Mouse (Mus musculus) G1E (cell line): Measurements from ENCODE around the gene Entpd7. TPM values are rescaled to one million over a fixed set of nuclear protein-coding genes. Genes with fewer than 3 reads are reported as not detected.

ENCODE experiments used
- ATAC-seq: 2 replicates; pipeline ENCODE4 v1.8.0; 2016; ENCODE audit warnings: mild to moderate bottlenecking; ENCODE audit not compliant: insufficient number of reproducible peaks, poor library complexity, low FRiP score, severe bottlenecking; ENCODE audit errors: extremely low read depth
- DNase-seq: peaks from one replicate; pipeline ENCODE4 v3.0.0; 2012; ENCODE audit warnings: low spot score
- H3K27me3 ChIP-seq: 2 replicates; pipeline ENCODE4 v1.6.1; 2012; ENCODE audit warnings: mild to moderate bottlenecking, low read length, inconsistent platforms; ENCODE audit not compliant: insufficient read depth
- H3K36me3 ChIP-seq: replicated peaks from 2 replicates; pipeline ENCODE3; 2012; ENCODE audit warnings: mild to moderate bottlenecking, inconsistent platforms
- H3K4me1 ChIP-seq: 2 replicates; pipeline ENCODE4 v1.6.1; 2012; ENCODE audit warnings: low read depth, low read length, inconsistent platforms, mixed read lengths; ENCODE audit not compliant: insufficient read depth
- H3K4me3 ChIP-seq: 2 replicates; pipeline ENCODE4 v1.5.1; 2012; ENCODE audit warnings: low read depth, mild to moderate bottlenecking, inconsistent platforms, low read length, moderate library complexity, mixed read lengths
- H3K9me3 ChIP-seq: replicated peaks from 2 replicates; pipeline ENCODE4 v1.6.1; 2012; ENCODE audit warnings: inconsistent platforms
- CTCF ChIP-seq: IDR thresholded peaks from 2 replicates; pipeline ENCODE4 v1.5.1; 2012; ENCODE audit warnings: low read depth, low read length, inconsistent platforms, mixed read lengths
- GATA1 ChIP-seq: IDR thresholded peaks from 2 replicates; pipeline ENCODE4 v1.6.1; 2012; ENCODE audit warnings: borderline replicate concordance, low read length, inconsistent platforms, mixed read lengths
- GATA2 ChIP-seq: IDR thresholded peaks from 2 replicates; pipeline ENCODE4 v1.6.1; 2012; ENCODE audit warnings: low read depth, low read length, inconsistent platforms, borderline replicate concordance
- POLR2AphosphoS5 ChIP-seq: IDR thresholded peaks from 2 replicates; pipeline ENCODE4 v1.6.1; 2012; ENCODE audit warnings: low read depth, low read length, inconsistent platforms; ENCODE audit not compliant: insufficient replicate concordance
- TAL1 ChIP-seq: conservative IDR thresholded peaks from 2 replicates; pipeline ENCODE4 v1.6.1; 2012; ENCODE audit warnings: low read depth, low read length, inconsistent platforms, mixed read lengths
- polyA plus RNA-seq: library from polyadenylated mRNA; stranded (reverse); fragments of >175 nt; gene quantifications from 2 replicates; pipeline ENCODE4 v1.2.3, GENCODE M21; 2012
- total RNA-seq, 2 experiments: library from RNA; stranded (forward) in 1 of 2; stranded (reverse) in 1 of 2; fragments of 200-1000 nt in 1 of 2; fragments of >200 nt in 1 of 2; fragmentation: Nextera tagmentation in 1 of 2; gene quantifications; 2 replicates each; pipeline ENCODE4 v1.2.3; 2014 to 2017

Entpd7 gene
- total and polyA plus RNA-seq, 3 experiments = 2.2 to 21.1 (median 6.6) TPM

DNA sequence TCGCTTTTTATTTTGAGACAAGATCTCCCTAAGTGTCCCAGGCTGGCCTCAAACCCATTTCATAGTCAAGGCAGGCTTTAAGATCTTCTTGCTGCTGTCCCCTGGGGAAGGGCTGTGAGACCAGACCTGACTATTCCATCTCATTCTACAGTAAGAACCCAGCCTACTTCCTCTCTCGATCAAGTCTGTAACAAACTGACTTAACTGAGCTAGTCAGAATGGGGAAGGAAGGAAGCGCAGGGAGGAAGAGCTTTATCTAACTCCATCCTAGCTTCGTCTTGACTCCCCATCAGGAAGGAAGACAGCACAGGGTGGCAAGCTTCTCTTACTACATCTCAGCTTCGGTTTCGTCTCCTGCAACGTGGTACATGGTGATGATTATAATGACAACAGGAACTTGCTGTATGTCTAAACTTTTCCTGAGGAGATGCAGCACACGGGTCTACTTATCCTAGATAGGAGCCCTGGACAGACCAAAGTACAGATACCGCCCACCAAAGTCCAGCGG, 9.9 kb upstream of the Entpd7 start:
- no peak for DNase-seq
- no peak for TF ChIP-seq GATA1
- Histone ChIP-seq H3K4me3 (no peak overlapping the region), H3K36me3 (no peaks in the 10 kb centered on the region), H3K27me3 (peaks cover 13% of the 10 kb centered on the region; the same call in 1 of the 2 replicates), H3K4me1 (peaks cover 30% of the 10 kb centered on the region), H3K9me3 (no peaks in the 10 kb centered on the region)
- ATAC-seq = no peak

DNA sequence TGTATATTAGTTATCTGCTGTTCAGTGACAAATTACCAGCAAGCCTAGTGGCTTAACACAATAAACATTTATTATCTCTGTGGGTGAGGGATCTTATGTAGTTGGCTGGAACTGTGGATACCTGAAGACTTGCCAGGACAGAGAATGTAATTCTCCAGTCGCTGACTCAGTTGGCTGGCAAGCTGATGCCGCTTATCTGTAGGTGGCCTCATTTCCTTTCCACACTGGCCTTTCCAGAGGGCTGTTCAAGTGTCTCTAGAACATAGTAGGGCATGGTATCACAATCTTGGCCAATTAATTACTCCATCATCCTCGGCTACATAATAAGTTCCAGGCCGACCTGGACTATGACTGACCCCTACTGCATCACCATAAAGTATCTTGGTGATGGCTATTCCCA, 7.9 kb upstream of the Entpd7 start:
- no peak for DNase-seq
- H3K9me3 ChIP-seq = no peaks in the 10 kb centered on the region
- H3K4me3 ChIP-seq = no peak overlapping the region
- peaks cover 24% of the 10 kb centered on the region for H3K4me1 ChIP-seq
- TF ChIP-seq CTCF (no peak), GATA2 (no peak)
- peaks cover 16% of the 10 kb centered on the region; the same call in 1 of the 2 replicates for H3K27me3 ChIP-seq
- H3K36me3 ChIP-seq = no peaks in the 10 kb centered on the region
- no peak for ATAC-seq

DNA sequence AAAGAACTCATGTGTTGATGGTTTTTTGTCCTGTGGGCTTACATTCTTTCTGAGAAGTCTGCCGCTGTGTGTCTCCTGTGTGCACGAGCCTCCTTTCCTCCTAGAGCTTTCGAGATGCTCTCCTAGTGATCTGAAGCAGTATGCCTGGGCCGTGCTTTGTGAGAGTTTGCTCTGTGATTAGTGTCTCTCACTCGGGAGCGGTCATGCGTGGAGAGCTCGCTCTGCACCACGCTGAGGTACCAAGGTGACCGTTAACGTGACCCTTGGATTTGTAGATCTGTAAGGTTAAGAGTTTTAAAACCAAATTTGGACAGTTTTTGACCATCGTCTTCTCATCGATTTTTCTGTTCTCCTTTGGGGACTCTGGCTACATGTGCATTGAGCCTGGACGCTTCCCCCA, 3.3 kb downstream of the Entpd7 start:
- peaks cover 38% of the 10 kb centered on the region for H3K36me3 ChIP-seq
- H3K9me3 ChIP-seq = no peaks in the 10 kb centered on the region
- no peaks in the 10 kb centered on the region for H3K27me3 ChIP-seq
- H3K4me3 ChIP-seq = no peak overlapping the region
- no peak for ATAC-seq
- DNase-seq = no peak
- TF ChIP-seq CTCF = no peak
- no peak for TF ChIP-seq TAL1
- no peak for TF ChIP-seq GATA1
- TF ChIP-seq GATA2 = no peak
- TF ChIP-seq POLR2AphosphoS5 = no peak
- peaks cover 51% of the 10 kb centered on the region for H3K4me1 ChIP-seq

DNA sequence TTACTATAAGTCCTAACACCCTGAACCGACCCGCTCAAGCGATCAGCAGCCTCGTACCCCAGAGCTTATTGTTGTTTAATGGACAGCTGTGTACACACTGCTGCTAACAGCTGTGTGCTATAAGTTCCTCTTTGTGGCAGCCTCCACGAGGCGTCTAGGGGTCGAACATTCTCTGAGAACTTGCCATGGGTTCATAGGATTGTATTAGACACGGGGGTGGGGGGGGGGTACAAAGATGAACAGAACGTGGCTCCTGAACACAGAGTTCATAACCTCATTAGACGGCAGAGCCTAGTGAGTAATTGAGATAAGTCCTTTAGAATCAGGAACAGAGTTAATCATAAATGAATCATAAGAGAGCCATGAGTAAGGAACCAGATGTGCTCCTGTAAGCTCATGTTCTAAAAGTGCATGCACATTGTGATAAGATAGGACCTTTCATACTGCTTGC, 6.1 kb downstream of the Entpd7 start:
- ATAC-seq = peak; percentile 78

DNA sequence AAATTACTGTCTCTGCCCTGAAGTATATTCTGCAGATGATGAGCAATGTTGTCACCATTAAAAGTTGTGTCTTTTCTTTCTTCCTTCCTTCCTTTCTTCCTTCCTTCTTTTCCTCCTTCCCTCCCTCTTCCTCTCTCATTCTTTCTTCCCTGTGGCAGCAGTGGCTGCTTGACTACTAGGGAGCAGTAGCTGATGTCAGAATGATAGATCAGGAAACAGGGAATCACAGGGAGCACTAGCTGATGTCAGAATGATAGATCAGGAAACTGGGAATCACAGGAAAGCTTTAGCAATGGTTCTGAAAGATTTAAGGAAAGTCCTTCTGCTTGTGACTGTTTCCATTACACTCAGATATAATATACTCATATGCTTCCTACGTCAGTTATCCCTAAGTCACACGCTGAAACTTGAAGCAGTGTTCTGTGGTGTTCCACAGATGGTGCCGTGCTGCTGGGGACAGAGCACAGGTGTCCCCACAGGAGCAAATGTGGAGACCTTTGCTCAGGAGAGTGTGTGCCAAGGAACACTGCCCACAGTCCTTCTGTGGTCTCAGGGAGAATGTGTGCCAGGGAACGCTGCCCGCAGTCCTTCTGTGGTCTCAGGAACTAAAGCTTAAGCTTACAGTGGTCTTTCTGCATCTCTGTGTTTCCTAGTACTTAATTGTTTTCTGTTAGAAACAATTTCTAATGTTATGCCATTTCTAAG, 8.3 kb downstream of the Entpd7 start:
- peaks cover 20% of the 10 kb centered on the region for H3K4me1 ChIP-seq
- peaks cover 59% of the 10 kb centered on the region for H3K36me3 ChIP-seq
- ATAC-seq (no peak), DNase-seq (no peak)
- TF ChIP-seq GATA1 = no peak
- TF ChIP-seq TAL1 = no peak
- TF ChIP-seq CTCF = no peak
- TF ChIP-seq GATA2 = no peak
- TF ChIP-seq POLR2AphosphoS5 = no peak
- H3K9me3 ChIP-seq = no peaks in the 10 kb centered on the region
- no peak overlapping the region for H3K4me3 ChIP-seq
- H3K27me3 ChIP-seq = no peaks in the 10 kb centered on the region

More for the DNA sequence above, 6.1 kb downstream of the Entpd7 start:
- no peak overlapping the region; the same call in 1 of the 2 replicates for H3K4me3 ChIP-seq
- H3K36me3 ChIP-seq = peaks cover 62% of the 10 kb centered on the region
- H3K4me1 ChIP-seq = peaks cover 27% of the 10 kb centered on the region
- peak; percentile 24 for DNase-seq
- TF ChIP-seq POLR2AphosphoS5 (no peak), TAL1 (no peak), GATA2 (no peak), GATA1 (no peak), CTCF (no peak)
- H3K27me3 ChIP-seq = no peaks in the 10 kb centered on the region
- no peaks in the 10 kb centered on the region for H3K9me3 ChIP-seq

DNA sequence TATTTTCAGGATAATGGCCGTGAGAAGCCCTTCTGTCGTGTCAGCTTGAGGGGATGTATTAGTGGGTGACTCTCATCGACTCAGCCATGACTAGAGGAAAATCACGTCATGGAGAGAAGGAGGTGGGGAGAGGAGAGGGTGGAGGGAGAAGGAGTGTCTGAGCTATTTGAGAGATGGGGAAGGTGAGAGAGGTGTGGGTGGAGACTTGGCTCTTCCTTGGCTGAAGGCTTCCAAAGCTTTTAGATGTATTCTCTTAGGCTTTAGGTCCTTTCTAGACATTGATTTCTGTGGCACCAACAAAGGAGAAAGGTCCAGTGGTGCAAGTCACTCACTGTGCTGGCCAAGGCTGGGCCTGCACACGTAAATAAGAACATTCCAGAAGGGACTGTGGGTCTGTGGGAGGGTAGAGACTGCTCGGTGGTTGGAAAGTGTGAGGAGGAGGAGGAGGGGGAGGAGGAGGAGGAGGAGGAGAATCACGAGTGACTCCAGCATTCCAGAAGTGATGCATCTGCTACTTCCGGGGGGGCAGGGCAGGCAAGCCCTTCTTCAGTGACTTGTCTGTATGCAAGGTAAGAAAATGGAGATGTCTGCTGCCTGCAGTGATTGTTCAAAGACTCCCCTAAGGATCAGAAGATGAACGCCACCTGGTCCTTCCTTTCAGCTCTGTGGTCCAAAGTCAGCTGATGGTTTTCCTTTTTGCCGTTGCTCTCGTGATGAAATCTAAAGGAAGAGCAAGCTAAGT, 9.7 kb downstream of the Entpd7 start:
- Histone ChIP-seq H3K4me1 (peaks cover 20% of the 10 kb centered on the region), H3K27me3 (no peaks in the 10 kb centered on the region), H3K36me3 (peaks cover 58% of the 10 kb centered on the region), H3K4me3 (no peak overlapping the region), H3K9me3 (no peaks in the 10 kb centered on the region)
- ATAC-seq = no peak
- no peak for DNase-seq
- TF ChIP-seq POLR2AphosphoS5 = no peak
- no peak for TF ChIP-seq CTCF
- TF ChIP-seq TAL1 = no peak
- TF ChIP-seq GATA2 = no peak
- TF ChIP-seq GATA1 = no peak
